Mouse (Mus musculus): ENCODE measurements at regions not wholly inside any gene's neighbourhood (a gene's known extent, or its start where the extent isn't known, plus 50 kb on each side); places are given as distances from the start of the nearest gene placed in this dataset.

DNA sequence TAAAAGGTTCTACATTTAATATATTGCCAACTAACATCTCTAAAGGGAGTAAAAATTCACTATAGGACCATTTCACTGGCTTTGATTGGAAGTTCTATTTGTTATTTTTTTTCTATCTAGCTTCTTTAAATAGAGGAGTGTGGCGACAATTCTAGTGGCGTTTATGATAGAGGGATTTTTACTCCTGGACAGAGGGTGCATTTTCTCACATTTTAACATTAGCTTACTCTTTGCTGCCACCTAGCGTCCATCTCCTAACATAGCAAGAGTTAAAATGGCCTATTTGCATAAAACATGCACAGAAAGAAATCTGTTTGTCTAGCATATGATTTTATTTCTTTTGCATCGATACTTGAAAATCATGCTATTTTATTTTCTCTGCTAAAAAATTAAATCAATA, 288.9 kb downstream of the Phf3 start:
- Histone ChIP-seq H3K9ac (ENCODE audit: insufficient read depth, low read depth) (no peak overlapping the region), H3K9me3 (replicated peaks; ENCODE audit: low read length) (no peaks in the 10 kb centered on the region), H3K27me3 (replicated peaks) (no peaks in the 10 kb centered on the region), H3K27ac (ENCODE audit: insufficient read depth, low read depth) (no peak overlapping the region), H3K36me3 (replicated peaks in 1 of 2; ENCODE audit: control insufficient read depth in 1 of 2, insufficient read depth in 1 of 2, low read length in 1 of 2) (no peaks in the 10 kb centered on the region), H3K4me3 (replicated peaks in 1 of 3; ENCODE audit: low read depth in 2 of 3, low read length in 2 of 3, poor library complexity in 1 of 3) (no peak overlapping the region), H3K4me2 (ENCODE audit: insufficient read depth, low read depth, poor library complexity, severe bottlenecking) (no peak overlapping the region), H3K4me1 (ENCODE audit: control insufficient read depth in 1 of 2, insufficient read depth in 2 of 2) (no peaks in the 10 kb centered on the region), H3K79me2 (replicated peaks; ENCODE audit: control insufficient read depth, extremely low read depth, insufficient read depth, poor library complexity, severe bottlenecking) (no peaks in the 10 kb centered on the region)
- no peak for TF ChIP-seq USF2 (conservative IDR thresholded peaks at IDR 0.05; ENCODE audit: low read depth, low read length)
- TF ChIP-seq RAD21 (IDR thresholded peaks at IDR 0.05; ENCODE audit: low read depth, low read length): peak; percentile 86
- TF ChIP-seq CHD2 (IDR thresholded peaks at IDR 0.05; ENCODE audit: low read length): no peak
- TF ChIP-seq CTCF (conservative IDR thresholded peaks at IDR 0.05 in 1 of 2, IDR thresholded peaks at IDR 0.05 in 1 of 2; ENCODE audit: low read depth in 2 of 2, low read length in 2 of 2): peak; percentile 49 to 79
- TF ChIP-seq ZC3H11A (IDR thresholded peaks at IDR 0.05; ENCODE audit: low read depth, low read length): no peak
- TF ChIP-seq SMC3 (IDR thresholded peaks at IDR 0.05; ENCODE audit: low read depth, low read length): peak; percentile 43
- TF ChIP-seq POLR2A (IDR thresholded peaks at IDR 0.05; ENCODE audit: low read depth, low read length): no peak
- no peak for TF ChIP-seq JUND (conservative IDR thresholded peaks at IDR 0.05; ENCODE audit: low read depth, low read length)
- peak; percentile 51 for DNase-seq (ENCODE audit: extremely low read depth)
- dilution Hi-C loops (cut with MboI; ENCODE audit: extremely low pct_ligation_motif_present, extremely low pct_unique_long_range_greater_than_20kb, low sequenced_read_pairs) (no loop called here), in situ Hi-C loops (cut with MboI; ENCODE audit: low pct_ligation_motif_present, low pct_unique_long_range_greater_than_20kb, low sequenced_read_pairs) (no loop called here)

DNA sequence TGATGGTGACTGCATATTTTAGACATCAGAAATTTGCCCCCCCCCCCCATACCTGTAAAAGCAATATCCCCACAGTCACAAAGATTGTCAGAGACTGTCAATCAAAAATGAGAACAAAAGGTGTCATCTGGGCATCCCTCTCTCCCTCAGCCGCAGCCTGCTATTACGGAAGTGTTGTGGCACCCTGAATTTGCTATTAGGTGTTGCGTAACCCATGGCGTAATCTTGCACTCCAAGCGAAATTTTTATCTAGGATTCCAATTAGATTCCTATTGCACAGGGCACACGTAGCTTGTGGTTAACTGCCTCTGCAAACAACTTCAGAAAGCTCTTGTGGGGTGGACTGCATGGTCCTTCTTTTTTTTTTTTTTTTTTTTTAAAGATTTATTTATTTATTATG, 289.9 kb downstream of the Phf3 start:
- DNase-seq (ENCODE audit: extremely low read depth): no peak
- H3K9me3 ChIP-seq (replicated peaks; ENCODE audit: low read length): no peaks in the 10 kb centered on the region
- TF ChIP-seq POLR2A (IDR thresholded peaks at IDR 0.05; ENCODE audit: low read depth, low read length) (no peak), SMC3 (IDR thresholded peaks at IDR 0.05; ENCODE audit: low read depth, low read length) (no peak), ZC3H11A (IDR thresholded peaks at IDR 0.05; ENCODE audit: low read depth, low read length) (no peak), ELF1 (IDR thresholded peaks at IDR 0.05; ENCODE audit: low read depth, low read length) (no peak), TCF12 (IDR thresholded peaks at IDR 0.05; ENCODE audit: low read depth, low read length) (no peak), POLR2AphosphoS2 (IDR thresholded peaks at IDR 0.05; ENCODE audit: low read depth, low read length) (no peak), SIN3A (IDR thresholded peaks at IDR 0.05; ENCODE audit: low read length) (no peak), IRF4 (IDR thresholded peaks at IDR 0.05; ENCODE audit: low read depth, low read length) (no peak), MXI1 (IDR thresholded peaks at IDR 0.05; ENCODE audit: low read depth, low read length) (no peak), EP300 (IDR thresholded peaks at IDR 0.05; ENCODE audit: low read length) (no peak), RAD21 (IDR thresholded peaks at IDR 0.05; ENCODE audit: low read depth, low read length) (no peak), MAZ (IDR thresholded peaks at IDR 0.05; ENCODE audit: low read depth, low read length) (no peak), PAX5 (IDR thresholded peaks at IDR 0.05; ENCODE audit: low read length) (no peak), USF1 (IDR thresholded peaks at IDR 0.05; ENCODE audit: low read depth, low read length) (no peak), KAT2A (IDR thresholded peaks at IDR 0.05; ENCODE audit: insufficient replicate concordance, low read length) (no peak), E2F4 (IDR thresholded peaks at IDR 0.05; ENCODE audit: insufficient replicate concordance, low read depth, low read length) (no peak), NELFE (IDR thresholded peaks at IDR 0.05; ENCODE audit: low read depth, low read length) (no peak)

More for the DNA sequence above, 289.9 kb downstream of the Phf3 start:
- no peak overlapping the region for H3K4me3 ChIP-seq (replicated peaks in 1 of 3; ENCODE audit: low read depth in 2 of 3, low read length in 2 of 3, poor library complexity in 1 of 3)
- no peak overlapping the region for H3K27ac ChIP-seq (ENCODE audit: insufficient read depth, low read depth)
- H3K9ac ChIP-seq (ENCODE audit: insufficient read depth, low read depth): no peak overlapping the region
- in situ Hi-C loops (cut with MboI; ENCODE audit: low pct_ligation_motif_present, low pct_unique_long_range_greater_than_20kb, low sequenced_read_pairs): no loop called here
- dilution Hi-C loops (cut with MboI; ENCODE audit: extremely low pct_ligation_motif_present, extremely low pct_unique_long_range_greater_than_20kb, low sequenced_read_pairs): no loop called here
- no peaks in the 10 kb centered on the region for H3K36me3 ChIP-seq (replicated peaks in 1 of 2; ENCODE audit: control insufficient read depth in 1 of 2, insufficient read depth in 1 of 2, low read length in 1 of 2)
- H3K4me2 ChIP-seq (ENCODE audit: insufficient read depth, low read depth, poor library complexity, severe bottlenecking): no peak overlapping the region
- H3K4me1 ChIP-seq (ENCODE audit: control insufficient read depth in 1 of 2, insufficient read depth in 2 of 2): no peaks in the 10 kb centered on the region
- no peaks in the 10 kb centered on the region for H3K79me2 ChIP-seq (replicated peaks; ENCODE audit: control insufficient read depth, extremely low read depth, insufficient read depth, poor library complexity, severe bottlenecking)
- no peaks in the 10 kb centered on the region for H3K27me3 ChIP-seq (replicated peaks)
